Mouse (Mus musculus) forebrain, embryonic 12.5 days (tissue): ENCODE results near the gene Krtap10-10. TPM values are rescaled to one million over a fixed set of nuclear protein-coding genes. Genes with fewer than 3 reads are reported as not detected.

Source experiments
- ATAC-seq: fragments of 200-750 bp; cut with Nextera tagmentation; 2 replicates; pipeline ENCODE4 v1.8.0; 2017; ENCODE audit warnings: moderate TSS enrichment; ENCODE audit not compliant: low FRiP score
- H3K27ac ChIP-seq: fragments of 300-500 bp; sonication (generic); 2 replicates; pipeline ENCODE4 v1.5.1; 2016; ENCODE audit warnings: mild to moderate bottlenecking
- H3K27me3 ChIP-seq: fragments of 300-500 bp; sonication (generic); 2 replicates; pipeline ENCODE4 v1.6.1; 2016; ENCODE audit warnings: mild to moderate bottlenecking
- H3K36me3 ChIP-seq: fragments of 300-500 bp; sonication (generic); replicated peaks from 2 replicates; pipeline ENCODE4 v1.6.1; 2016; ENCODE audit warnings: mild to moderate bottlenecking
- H3K4me1 ChIP-seq: fragments of 300-500 bp; sonication (generic); 2 replicates; pipeline ENCODE4 v1.6.1; 2016
- H3K4me2 ChIP-seq: fragments of 300-500 bp; sonication (generic); 2 replicates; pipeline ENCODE4 v1.6.1; 2016; ENCODE audit warnings: mild to moderate bottlenecking, moderate library complexity
- H3K4me3 ChIP-seq: fragments of 300-500 bp; sonication (generic); replicated peaks from 2 replicates; pipeline ENCODE4 v1.5.1; 2016; ENCODE audit warnings: mild to moderate bottlenecking
- H3K9ac ChIP-seq: fragments of 300-500 bp; sonication (generic); 2 replicates; pipeline ENCODE4 v1.6.1; 2016; ENCODE audit warnings: mild to moderate bottlenecking
- H3K9me3 ChIP-seq: fragments of 300-500 bp; sonication (generic); 2 replicates; pipeline ENCODE4 v1.6.1; 2016
- WGBS: fragments of 180-500 bp; shearing (Covaris S2); methylation state at CpG from one replicate; pipeline ENCODE4 v1.1.7; 2016; 5-methylcytosine and 5-hydroxymethylcytosine counted together
- polyA plus RNA-seq: library from polyadenylated mRNA; unstranded; fragments of >200 nt; fragmentation: Nextera tagmentation; extraction: Ambion mirVana; gene quantifications from 2 replicates; pipeline ENCODE4 v1.2.1, GENCODE M21; 2016

The Krtap10-10 gene
- polyA plus RNA-seq, 1 experiment from 2014 or later: not detected

- WGBS: 28% methylated on average over 4 of the region's 4 CpGs
- H3K9me3 ChIP-seq: no peaks in the 10 kb centered on the region
- H3K27ac ChIP-seq: no peak overlapping the region
- H3K4me1 ChIP-seq: no peaks in the 10 kb centered on the region
- ATAC-seq: no peak
- H3K27me3 ChIP-seq: no peaks in the 10 kb centered on the region
- H3K36me3 ChIP-seq: no peaks in the 10 kb centered on the region
- no peak overlapping the region for H3K4me3 ChIP-seq
- no peak overlapping the region for H3K4me2 ChIP-seq
- H3K9ac ChIP-seq: no peak overlapping the region
These were observed 16.5 kb upstream of the Krtap10-10 start for GRCm38 (mm10) chr10:77819203-77819602.

GRCm38 (mm10) chr10:77826951-77827350 lies 8.8 kb upstream of the Krtap10-10 start, which contains the start of gene Krtap10-4:
TSS of gene Krtap10-4 (minus strand) at chr10:77827095.
- no peak for ATAC-seq
- H3K9me3 ChIP-seq: no peaks in the 10 kb centered on the region

GRCm38 (mm10) chr10:77839006-77839405 lies 3.3 kb downstream of the Krtap10-10 start:
- Histone ChIP-seq H3K9ac (no peak overlapping the region), H3K4me3 (no peak overlapping the region), H3K27ac (no peak overlapping the region), H3K27me3 (no peaks in the 10 kb centered on the region), H3K4me1 (no peaks in the 10 kb centered on the region; the same call in 1 of the 2 replicates), H3K4me2 (no peak overlapping the region), H3K9me3 (peaks cover 5% of the 10 kb centered on the region; the same call in 1 of the 2 replicates), H3K36me3 (no peaks in the 10 kb centered on the region)
- 83% methylated on average over 6 of the region's 6 CpGs for WGBS
- ATAC-seq: no peak

More at GRCm38 (mm10) chr10:77826951-77827350, 8.8 kb upstream of the Krtap10-10 start, which contains the start of gene Krtap10-4:
- no peaks in the 10 kb centered on the region for H3K4me1 ChIP-seq
- H3K27ac ChIP-seq: no peak within 1 kb of the TSS
- 73% methylated on average over 6 of the region's 6 CpGs for WGBS
- no peaks in the 10 kb centered on the region for H3K36me3 ChIP-seq
- H3K4me3 ChIP-seq: no peak within 1 kb of the TSS
- no peak within 1 kb of the TSS for H3K9ac ChIP-seq
- H3K27me3 ChIP-seq: no peaks in the 10 kb centered on the region
- no peak within 1 kb of the TSS for H3K4me2 ChIP-seq

- H3K27ac ChIP-seq: no peak within 1 kb of the TSS
These were observed 10.8 kb downstream of the Krtap10-10 start, which contains the start of gene Gm36176 for GRCm38 (mm10) chr10:77846503-77846902. TSS of gene Gm36176 (plus strand) at chr10:77846803.

GRCm38 (mm10) chr10:77846961-77847360 lies 11.2 kb downstream of the Krtap10-10 start:
- no peak for ATAC-seq
- Histone ChIP-seq H3K27ac (no peak overlapping the region), H3K4me3 (no peak overlapping the region), H3K4me2 (no peak overlapping the region), H3K36me3 (no peaks in the 10 kb centered on the region), H3K9me3 (peaks cover 5% of the 10 kb centered on the region; the same call in 1 of the 2 replicates), H3K9ac (no peak overlapping the region), H3K27me3 (no peaks in the 10 kb centered on the region), H3K4me1 (no peaks in the 10 kb centered on the region)
- WGBS: 10% methylated on average over 2 of the region's 2 CpGs

More at GRCm38 (mm10) chr10:77846503-77846902, 10.8 kb downstream of the Krtap10-10 start, which contains the start of gene Gm36176:
- Histone ChIP-seq H3K9ac (no peak within 1 kb of the TSS), H3K4me1 (no peaks in the 10 kb centered on the region), H3K36me3 (no peaks in the 10 kb centered on the region), H3K9me3 (peaks cover 5% of the 10 kb centered on the region; the same call in 1 of the 2 replicates), H3K4me2 (no peak within 1 kb of the TSS), H3K27me3 (no peaks in the 10 kb centered on the region), H3K4me3 (no peak within 1 kb of the TSS)
- 72% methylated on average over 2 of the region's 3 CpGs for WGBS
- no peak for ATAC-seq

- Histone ChIP-seq H3K36me3 (no peaks in the 10 kb centered on the region), H3K9me3 (peaks cover 5% of the 10 kb centered on the region; the same call in 1 of the 2 replicates), H3K9ac (no peak overlapping the region), H3K27ac (no peak overlapping the region), H3K4me3 (no peak overlapping the region), H3K4me2 (no peak overlapping the region), H3K4me1 (no peaks in the 10 kb centered on the region), H3K27me3 (no peaks in the 10 kb centered on the region)
- 82% methylated on average over 2 of the region's 2 CpGs for WGBS
- ATAC-seq: no peak
These were observed 11.8 kb downstream of the Krtap10-10 start for GRCm38 (mm10) chr10:77847538-77847937.

GRCm38 (mm10) chr10:77852559-77852958 lies 16.8 kb downstream of the Krtap10-10 start, which contains the start of gene Gm10318:
TSS of gene Gm10318 (plus strand) at chr10:77852859.
- WGBS: 69% methylated on average over 9 of the region's 9 CpGs

GRCm38 (mm10) chr10:77861675-77862074 lies 25.9 kb downstream of the Krtap10-10 start, which contains the start of gene Gm3285:
TSS of gene Gm3285 (plus strand) at chr10:77861975.
- H3K4me1 ChIP-seq: no peaks in the 10 kb centered on the region
- no peaks in the 10 kb centered on the region for H3K9me3 ChIP-seq
- no peak within 1 kb of the TSS for H3K4me3 ChIP-seq
- no peak within 1 kb of the TSS for H3K9ac ChIP-seq
- H3K36me3 ChIP-seq: no peaks in the 10 kb centered on the region
- WGBS: 41% methylated on average over 7 of the region's 7 CpGs
- H3K27ac ChIP-seq: no peak within 1 kb of the TSS
- no peak within 1 kb of the TSS for H3K4me2 ChIP-seq
- no peak for ATAC-seq
- no peaks in the 10 kb centered on the region for H3K27me3 ChIP-seq

More at GRCm38 (mm10) chr10:77852559-77852958, 16.8 kb downstream of the Krtap10-10 start, which contains the start of gene Gm10318:
- H3K4me3 ChIP-seq: no peak within 1 kb of the TSS
- no peak for ATAC-seq
- H3K9me3 ChIP-seq: no peaks in the 10 kb centered on the region
- H3K9ac ChIP-seq: no peak within 1 kb of the TSS
- H3K27me3 ChIP-seq: no peaks in the 10 kb centered on the region
- no peaks in the 10 kb centered on the region for H3K4me1 ChIP-seq
- H3K4me2 ChIP-seq: no peak within 1 kb of the TSS
- H3K27ac ChIP-seq: no peak within 1 kb of the TSS
- no peaks in the 10 kb centered on the region for H3K36me3 ChIP-seq

- Histone ChIP-seq H3K4me1 (no peaks in the 10 kb centered on the region), H3K4me3 (peak overlapping the region; percentile 14), H3K9ac (no peak overlapping the region), H3K9me3 (no peaks in the 10 kb centered on the region), H3K27me3 (no peaks in the 10 kb centered on the region), H3K27ac (no peak overlapping the region), H3K4me2 (peak overlapping the region; percentile 40), H3K36me3 (no peaks in the 10 kb centered on the region)
- ATAC-seq: peak; percentile 64
- WGBS: 40% methylated on average over 14 of the region's 14 CpGs
These were observed 28.5 kb downstream of the Krtap10-10 start for GRCm38 (mm10) chr10:77864067-77864761.

- peak overlapping the region; percentile 14 for H3K4me3 ChIP-seq
- WGBS: 39% methylated on average over 11 of the region's 11 CpGs
- no peak for ATAC-seq
- H3K9me3 ChIP-seq: no peaks in the 10 kb centered on the region
- no peak overlapping the region for H3K9ac ChIP-seq
- no peaks in the 10 kb centered on the region for H3K4me1 ChIP-seq
- no peaks in the 10 kb centered on the region for H3K36me3 ChIP-seq
- peak overlapping the region; percentile 40 for H3K4me2 ChIP-seq
- no peaks in the 10 kb centered on the region for H3K27me3 ChIP-seq
- H3K27ac ChIP-seq: no peak overlapping the region
These were observed 29.0 kb downstream of the Krtap10-10 start for GRCm38 (mm10) chr10:77864762-77865143.

GRCm38 (mm10) chr10:77867546-77867945 lies 31.8 kb downstream of the Krtap10-10 start:
- ATAC-seq: no peak
- H3K36me3 ChIP-seq: no peaks in the 10 kb centered on the region
- H3K4me3 ChIP-seq: no peak overlapping the region
- WGBS: 35% methylated on average over 1 of the region's 1 CpGs
- no peak overlapping the region for H3K9ac ChIP-seq
- no peaks in the 10 kb centered on the region for H3K27me3 ChIP-seq
- no peak overlapping the region for H3K27ac ChIP-seq
- H3K4me1 ChIP-seq: no peaks in the 10 kb centered on the region
- H3K9me3 ChIP-seq: no peaks in the 10 kb centered on the region
- no peak overlapping the region for H3K4me2 ChIP-seq

- no peak for ATAC-seq
- Histone ChIP-seq H3K27me3 (no peaks in the 10 kb centered on the region), H3K4me3 (no peak overlapping the region), H3K9me3 (no peaks in the 10 kb centered on the region), H3K27ac (no peak overlapping the region), H3K4me2 (no peak overlapping the region), H3K36me3 (no peaks in the 10 kb centered on the region), H3K4me1 (no peaks in the 10 kb centered on the region), H3K9ac (no peak overlapping the region)
- 82% methylated on average over 7 of the region's 7 CpGs for WGBS
These were observed 33.9 kb downstream of the Krtap10-10 start for GRCm38 (mm10) chr10:77869651-77870050.
